Mouse (Mus musculus): ENCODE measurements at regions not wholly inside any gene's neighbourhood (a gene's known extent, or its start where the extent isn't known, plus 50 kb on each side); places are given as distances from the start of the nearest gene placed in this dataset.

- DNase-seq, result no peak
Observed at GRCm38 (mm10) chr2:74463407-74463806, 115.8 kb downstream of the Lnpk start.

GRCm38 (mm10) chr2:74461211-74461844, 117.9 kb downstream of the Lnpk start:
- DNase-seq, result no peak

- DNase-seq, result no peak
Observed at GRCm38 (mm10) chr2:74454431-74454830, 124.8 kb downstream of the Lnpk start.

DNA sequence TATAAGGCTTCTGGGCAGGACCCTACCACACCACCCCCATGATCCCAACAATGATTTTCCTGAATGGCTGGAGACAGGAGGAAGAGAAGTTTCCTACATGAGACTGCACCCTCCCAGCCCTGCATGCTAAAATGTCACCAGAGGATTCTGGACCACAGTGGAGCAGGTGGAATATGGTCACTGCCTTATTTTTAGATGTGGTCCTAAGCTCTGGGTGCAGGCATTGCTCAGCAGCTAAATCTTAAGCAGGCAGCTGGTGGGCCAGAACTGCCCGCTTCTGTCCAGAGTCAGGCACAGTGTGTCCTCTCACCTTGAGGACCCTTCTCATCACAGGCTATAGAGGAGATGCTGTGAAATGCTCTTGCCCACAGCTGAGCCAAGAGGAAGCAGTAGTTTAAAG, 126.6 kb downstream of the Lnpk start:
- no peak for DNase-seq

DNA sequence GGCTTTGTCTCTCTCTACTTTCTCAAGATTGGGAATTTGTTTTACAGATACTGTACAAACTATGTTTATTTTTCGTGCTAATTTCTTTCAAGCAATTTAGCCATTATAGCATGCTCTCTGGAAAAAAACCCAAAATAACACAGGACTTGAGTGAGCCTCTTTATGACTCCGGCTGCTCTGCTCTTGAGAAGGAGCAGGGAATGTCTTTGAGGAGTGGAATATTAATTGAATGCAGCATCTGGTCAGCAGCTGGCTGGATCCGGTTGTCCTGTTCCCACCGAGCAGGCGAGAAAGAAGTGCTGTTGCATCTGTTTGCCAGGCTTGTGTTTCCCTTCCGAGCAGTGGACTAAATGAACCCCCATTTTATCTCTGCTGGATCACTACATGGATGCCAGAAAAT, 127.7 kb downstream of the Lnpk start:
- no peak for DNase-seq

DNA sequence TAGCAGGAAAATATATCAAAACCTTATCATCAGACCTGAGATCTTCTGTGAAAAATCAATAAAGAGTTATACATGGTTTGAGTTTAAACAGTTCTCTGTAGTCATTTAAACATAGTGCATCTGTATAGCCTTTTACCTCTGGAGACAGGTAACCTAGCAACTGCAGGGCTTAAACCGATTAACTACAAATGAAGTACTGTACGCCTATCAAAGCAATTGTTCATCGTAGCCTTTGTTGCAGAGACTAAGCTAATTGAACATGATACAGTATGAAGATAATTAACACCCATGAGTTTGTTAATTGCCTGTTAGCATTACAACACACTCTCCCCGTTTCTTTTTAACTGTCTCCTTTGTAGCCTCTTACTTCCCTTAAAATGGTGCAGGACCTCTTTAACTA, 128.2 kb downstream of the Lnpk start:
- DNase-seq, result no peak

GRCm38 (mm10) chr2:74450064-74450765, 129.0 kb downstream of the Lnpk start:
- peak in 1 of 2 experiments; percentile 11 for DNase-seq

DNA sequence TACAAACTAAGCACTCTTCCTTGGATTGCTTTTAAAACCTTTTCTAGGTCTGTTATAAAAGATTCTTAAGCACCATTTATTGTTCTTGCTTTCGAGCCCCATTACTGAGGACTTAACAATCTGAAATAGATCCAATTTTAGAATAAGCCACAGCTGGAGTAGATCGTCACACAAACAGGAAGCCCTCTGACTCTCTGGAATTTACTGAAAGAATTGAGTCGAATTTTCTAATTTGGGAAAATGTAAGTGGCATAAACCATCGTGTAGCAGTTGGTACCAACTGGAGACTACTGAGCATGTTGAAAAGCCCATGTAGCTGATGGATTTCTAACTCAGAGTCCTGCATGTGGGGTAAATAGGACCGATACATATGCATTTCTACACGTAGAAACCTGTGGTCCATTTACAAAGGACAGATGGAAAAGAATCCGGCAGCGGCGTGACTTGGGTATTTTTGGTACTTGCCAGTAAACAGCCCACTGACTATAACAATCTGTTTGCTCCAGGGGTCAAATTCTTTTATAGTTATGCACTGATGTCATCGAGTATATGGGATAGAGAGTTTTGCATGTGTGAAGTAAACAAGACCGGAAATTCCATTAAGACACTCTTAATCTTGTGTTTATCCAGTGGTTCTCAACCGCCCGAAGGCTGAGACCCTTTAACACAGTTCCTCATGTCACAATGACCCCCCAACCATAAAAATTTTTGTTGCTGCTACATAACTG, 143.9 kb downstream of the Lnpk start:
- no peak for DNase-seq

DNA sequence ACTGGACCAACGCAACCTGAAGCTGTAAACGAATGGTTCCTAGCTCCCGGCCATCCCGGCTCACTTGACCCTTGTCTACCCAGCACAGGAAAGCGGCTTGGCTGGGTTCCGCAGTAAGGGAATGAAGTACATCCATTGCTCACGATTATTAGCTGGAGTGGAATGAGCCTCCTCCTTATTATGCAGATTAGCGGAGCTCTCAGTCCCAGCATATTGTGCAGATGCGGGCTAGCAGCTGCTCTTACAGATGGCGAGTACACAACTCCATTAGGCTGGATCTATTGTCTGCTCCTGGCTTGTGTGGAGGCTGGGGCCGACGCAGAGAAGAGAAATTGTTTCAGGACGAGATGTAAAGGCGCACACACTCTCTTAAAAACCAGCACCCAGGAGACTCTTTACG, 152.5 kb downstream of the Lnpk start:
- DNase-seq, result peak; percentile 60 to 64

GRCm38 (mm10) chr2:74424726-74425125, 154.5 kb downstream of the Lnpk start:
- DNase-seq, result peak; percentile 24 to 35

DNA sequence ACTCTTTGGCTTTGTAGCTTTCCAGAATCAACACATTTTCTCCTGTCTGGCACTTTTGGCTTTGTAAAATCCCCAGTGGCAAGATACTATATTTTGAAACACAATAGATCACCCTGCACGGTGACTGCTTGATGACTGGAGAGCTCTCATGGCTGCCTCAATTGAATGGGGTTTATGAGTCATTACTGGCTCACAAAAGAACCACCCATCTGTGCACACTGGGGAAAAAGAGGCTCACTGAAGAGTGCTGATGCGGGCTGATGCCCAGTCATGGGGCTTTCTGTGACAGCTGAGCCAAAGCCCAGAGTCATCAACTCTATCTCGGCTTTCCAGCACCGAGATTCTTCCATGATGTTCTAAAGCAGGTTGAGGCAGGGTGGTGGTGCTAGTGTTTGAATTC, 163.1 kb downstream of the Lnpk start:
- DNase-seq, result no peak

- no peak for DNase-seq
Observed at GRCm38 (mm10) chr2:74414721-74415120, 164.5 kb downstream of the Lnpk start.

GRCm38 (mm10) chr2:74409856-74410404, 169.3 kb downstream of the Lnpk start:
- no peak for DNase-seq

- DNase-seq, result no peak
Observed at GRCm38 (mm10) chr2:74404493-74404892, 174.7 kb downstream of the Lnpk start.

GRCm38 (mm10) chr2:74391064-74391463, 188.2 kb downstream of the Lnpk start:
- no peak for DNase-seq

GRCm38 (mm10) chr2:74388078-74388477, 191.2 kb downstream of the Lnpk start:
- no peak for DNase-seq

- no peak for DNase-seq
Observed at GRCm38 (mm10) chr2:74384918-74385317, 194.3 kb downstream of the Lnpk start.

- no peak for DNase-seq
Observed at GRCm38 (mm10) chr2:74380574-74381287, 198.5 kb downstream of the Lnpk start.

DNA sequence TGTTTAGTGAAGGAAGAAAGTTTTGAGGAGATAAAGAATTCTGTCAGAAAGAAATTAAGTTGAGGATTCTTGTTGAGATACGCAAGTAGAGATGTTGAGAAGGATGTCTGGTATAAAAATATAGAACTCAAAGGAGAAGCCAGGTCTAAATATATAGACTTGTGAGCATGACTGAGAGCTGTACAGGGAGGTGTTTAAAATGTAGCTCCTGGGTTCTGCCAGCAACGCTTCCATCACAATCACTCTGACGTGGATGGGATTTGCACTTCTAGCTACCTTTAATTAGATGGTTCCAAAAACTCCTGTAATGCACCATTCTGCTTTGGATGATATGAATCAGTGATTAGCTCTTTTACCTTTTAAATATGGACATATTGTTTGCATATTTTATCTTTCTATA, 200.5 kb downstream of the Lnpk start:
- DNase-seq, result no peak

GRCm38 (mm10) chr2:74373938-74374337, 205.3 kb downstream of the Lnpk start:
- DNase-seq, result no peak

DNA sequence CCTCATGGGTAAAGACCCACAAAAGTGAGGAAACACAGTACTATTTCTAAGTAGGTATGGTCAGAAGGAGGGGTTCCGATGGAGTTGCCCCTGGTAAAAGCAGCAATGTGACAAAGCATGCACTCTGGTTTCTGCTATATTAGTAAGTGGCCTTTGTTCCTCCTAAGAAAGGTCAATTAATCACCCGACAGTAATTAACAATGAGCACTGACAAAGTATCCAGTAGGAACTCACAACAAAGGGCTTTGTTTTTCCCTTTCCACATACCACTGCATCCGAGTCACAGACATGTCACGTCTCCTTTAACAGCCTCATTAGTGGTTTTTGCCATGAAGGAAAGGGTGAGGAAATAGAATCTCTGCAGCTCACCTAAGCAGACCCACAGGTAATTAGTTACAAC, 206.2 kb downstream of the Lnpk start:
- DNase-seq, result no peak

DNA sequence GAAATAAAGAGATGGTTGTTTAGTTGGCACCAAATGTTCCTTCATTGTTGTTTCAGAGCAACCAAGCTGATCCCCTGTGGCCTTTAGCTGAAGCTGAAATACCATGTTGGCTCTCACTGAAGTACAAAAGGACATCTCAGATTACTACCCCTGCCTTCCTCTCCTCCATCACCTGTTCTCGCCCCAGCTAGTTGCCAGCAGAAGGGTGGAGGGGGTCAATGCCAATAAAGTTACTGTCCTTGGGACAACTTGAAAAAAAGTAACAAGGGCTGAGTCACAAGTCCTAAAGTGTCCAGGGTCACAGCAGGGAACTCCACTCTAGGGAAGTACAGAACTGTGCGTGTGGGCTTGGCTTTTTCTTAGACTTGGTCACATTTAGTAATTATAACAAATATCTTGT, 216.0 kb downstream of the Lnpk start:
- DNase-seq, result no peak

GRCm38 (mm10) chr2:74354591-74354990, 224.6 kb downstream of the Lnpk start:
- DNase-seq, result peak; percentile 47 to 65

Measured in layer of hippocampus, postnatal 36 days (tissue).